Mouse (Mus musculus): ENCODE results near the gene Lrp5. TPM values are rescaled to one million over a fixed set of nuclear protein-coding genes. Genes with fewer than 3 reads are reported as not detected.

The Lrp5 gene
- polyA plus RNA-seq, 1 experiment = 44.1 TPM

- DNase-seq (ENCODE audit: low read depth) = no peak
Observed at GRCm38 (mm10) chr19:3556169-3556827, 130.1 kb downstream of the Lrp5 start.

- no peak for DNase-seq (ENCODE audit: low read depth)
Observed at GRCm38 (mm10) chr19:3554785-3555184, 131.6 kb downstream of the Lrp5 start.

GRCm38 (mm10) chr19:3551573-3552159 lies 134.7 kb downstream of the Lrp5 start:
- no peak for DNase-seq (ENCODE audit: low read depth)

GRCm38 (mm10) chr19:3550101-3550500 lies 136.3 kb downstream of the Lrp5 start:
- no peak for DNase-seq (ENCODE audit: low read depth)

GRCm38 (mm10) chr19:3549263-3549662 lies 137.1 kb downstream of the Lrp5 start:
- DNase-seq (ENCODE audit: low read depth) = no peak

- DNase-seq (ENCODE audit: low read depth) = no peak
Observed at GRCm38 (mm10) chr19:3548311-3548710, 138.1 kb downstream of the Lrp5 start.

GRCm38 (mm10) chr19:3544995-3545394 lies 141.4 kb downstream of the Lrp5 start:
- DNase-seq (ENCODE audit: low read depth) = no peak

GRCm38 (mm10) chr19:3542591-3542990 lies 143.8 kb downstream of the Lrp5 start:
- no peak for DNase-seq (ENCODE audit: low read depth)

- no peak for DNase-seq (ENCODE audit: low read depth)
Observed at GRCm38 (mm10) chr19:3540997-3541396, 145.4 kb downstream of the Lrp5 start.

GRCm38 (mm10) chr19:3540254-3540653 lies 146.1 kb downstream of the Lrp5 start:
- DNase-seq (ENCODE audit: low read depth) = no peak

- DNase-seq (ENCODE audit: low read depth) = no peak
Observed at GRCm38 (mm10) chr19:3539456-3539855, 146.9 kb downstream of the Lrp5 start.

GRCm38 (mm10) chr19:3537658-3538057 lies 148.7 kb downstream of the Lrp5 start:
- no peak for DNase-seq (ENCODE audit: low read depth)

GRCm38 (mm10) chr19:3534945-3535344 lies 151.4 kb downstream of the Lrp5 start:
- no peak for DNase-seq (ENCODE audit: low read depth)

Other genes starting within 250 kb of the Lrp5 start
- gene Ppp6r3, start 110.8 kb downstream of the Lrp5 start, polyA plus RNA-seq (2012; rRNA removed) = 43.7 and 43.8 TPM in 2 replicates
- 48.9 and 69.4 TPM in 2 replicates for gene 1810055G02Rik, start 21.7 kb upstream of the Lrp5 start, polyA plus RNA-seq (2012; rRNA removed)
- 14.9 and 21.8 TPM in 2 replicates for gene Kmt5b, start 80.9 kb upstream of the Lrp5 start, polyA plus RNA-seq (2012; rRNA removed)
- gene Chka, start 165.2 kb upstream of the Lrp5 start, polyA plus RNA-seq (2012; rRNA removed) = 53.3 and 55.9 TPM in 2 replicates
- 61.0 and 75.4 TPM in 2 replicates for gene Tcirg1, start 220.6 kb upstream of the Lrp5 start, polyA plus RNA-seq (2012; rRNA removed)
- gene Ndufs8, start 226.2 kb upstream of the Lrp5 start, polyA plus RNA-seq (2012; rRNA removed) = 225 and 260 TPM in 2 replicates
- gene Aldh3b1, start 243.2 kb upstream of the Lrp5 start, polyA plus RNA-seq (2012; rRNA removed) = 9.2 and 12.7 TPM in 2 replicates
- 93.7 TPM in 2 replicates for gene Unc93b1, start 248.6 kb upstream of the Lrp5 start, polyA plus RNA-seq (2012; rRNA removed)

Data from gonadal fat pad, adult 2 months (tissue).